Mouse (Mus musculus) brain, embryonic 14.5 days (tissue): ENCODE data around the gene Mrps12.

Experiments used
- CTCF ChIP-seq: fragments of 200-500 bp; IDR thresholded peaks from 2 replicates; pipeline ENCODE4 v1.5.1; 2012; ENCODE audit warnings: inconsistent platforms, mild to moderate bottlenecking, moderate library complexity, borderline replicate concordance; ENCODE audit not compliant: insufficient read depth, insufficient read length; ENCODE audit errors: extremely low read depth
- POLR2A ChIP-seq: fragments of 200-500 bp; IDR thresholded peaks from 2 replicates; pipeline ENCODE4 v1.6.1; 2012; ENCODE audit warnings: mild to moderate bottlenecking, inconsistent platforms, borderline replicate concordance; ENCODE audit not compliant: poor library complexity, insufficient read depth, insufficient read length, severe bottlenecking; ENCODE audit errors: extremely low read depth

DNA sequence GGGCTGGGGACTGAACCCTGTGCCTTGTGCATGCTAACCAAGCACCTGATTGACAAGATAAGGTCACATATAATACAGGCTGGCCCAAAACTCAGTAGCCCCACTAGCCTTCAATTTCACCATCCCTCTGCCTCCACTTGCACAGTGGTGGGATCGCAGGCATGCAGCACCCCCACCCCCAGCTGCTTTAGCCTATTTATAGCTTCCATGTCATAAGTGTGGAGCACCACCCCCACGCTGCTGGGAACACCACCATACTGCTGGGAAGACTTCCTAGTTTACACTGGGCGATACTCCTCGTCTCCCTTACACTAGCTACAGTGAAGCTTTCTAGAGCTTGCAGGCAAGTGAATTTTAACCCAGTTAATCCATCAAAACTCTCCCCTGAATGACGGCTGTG, 27.0 kb downstream of the Mrps12 start:
- TF ChIP-seq CTCF (no peak), POLR2A (no peak)
